In genomic region chr4:134583513-134583912, GRCm38 (mm10) we compare ENCODE assay signal across 9 mouse cellular contexts. TPM values are rescaled to one million over a fixed set of nuclear protein-coding genes. Genes with fewer than 3 reads are reported as not detected.
A peak's percentile ranks its signal among the peaks of the same experiment; 100 is the strongest.
DNase-seq lines count a peak whose midpoint lies in the region; ATAC-seq and TF ChIP-seq lines count a peak whose summit lies in the region.
"Had no signal": no experiment of that assay in that cellular context is flagged by ENCODE, and none has a peak within 500 bp of the region (broad histone marks: within the 10 kb centered on the region; RNA-seq: fewer than 3 reads in every experiment).

No protein-coding gene starts in this region.

- H3K27ac ChIP-seq in intestine, embryonic 14.5 days (ENCODE audit: low read depth) = no peak overlapping the region
- H3K27ac ChIP-seq in intestine, embryonic 16.5 days (ENCODE audit: low read length) = no peak overlapping the region
- H3K27ac ChIP-seq in CH12.LX (ENCODE audit: insufficient read depth, low read depth) = no peak overlapping the region
- H3K27ac ChIP-seq in forebrain, embryonic 14.5 days (ENCODE audit: low read depth, low read length) = no peak overlapping the region

- H3K27me3 ChIP-seq in intestine, embryonic 14.5 days (replicated peaks; ENCODE audit: control insufficient read depth, insufficient read depth, low read length) = no peaks in the 10 kb centered on the region
- H3K27me3 ChIP-seq in intestine, embryonic 16.5 days (replicated peaks; ENCODE audit: control insufficient read depth, insufficient read depth, low read length) = no peaks in the 10 kb centered on the region
- H3K27me3 ChIP-seq in CH12.LX (replicated peaks) = no peaks in the 10 kb centered on the region
- no peaks in the 10 kb centered on the region for H3K27me3 ChIP-seq in forebrain, embryonic 14.5 days (replicated peaks; ENCODE audit: control insufficient read depth, insufficient read depth, low read length)

- H3K79me2 ChIP-seq in CH12.LX (replicated peaks; ENCODE audit: control insufficient read depth, extremely low read depth, insufficient read depth, poor library complexity, severe bottlenecking) = no peaks in the 10 kb centered on the region

- H3K4me1 ChIP-seq in intestine, embryonic 14.5 days (replicated peaks; ENCODE audit: control insufficient read depth, insufficient read depth, low read length) = peaks cover 14% of the 10 kb centered on the region
- H3K4me1 ChIP-seq in intestine, embryonic 16.5 days (ENCODE audit: control insufficient read depth, insufficient read depth, low read length) = peaks cover 12% of the 10 kb centered on the region
- peaks cover 20 to 55% of the 10 kb centered on the region in 2 experiments for H3K4me1 ChIP-seq in CH12.LX (ENCODE audit: control insufficient read depth in 1 of 2, insufficient read depth in 2 of 2)
- H3K4me1 ChIP-seq in forebrain, embryonic 14.5 days (ENCODE audit: control insufficient read depth, insufficient read depth, low read length) = peaks cover 15% of the 10 kb centered on the region

- H3K4me3 ChIP-seq in intestine, embryonic 14.5 days (ENCODE audit: low read depth, low read length) = no peak overlapping the region
- H3K4me3 ChIP-seq in intestine, embryonic 16.5 days (ENCODE audit: low read length) = no peak overlapping the region
- no peak overlapping the region for H3K4me3 ChIP-seq in CH12.LX (replicated peaks in 1 of 3; ENCODE audit: low read depth in 2 of 3, low read length in 2 of 3, poor library complexity in 1 of 3)
- H3K4me3 ChIP-seq in forebrain, embryonic 14.5 days (ENCODE audit: low read depth, low read length) = no peak overlapping the region

- no peak overlapping the region for H3K4me2 ChIP-seq in intestine, embryonic 14.5 days (ENCODE audit: low read length)
- H3K4me2 ChIP-seq in intestine, embryonic 16.5 days (ENCODE audit: low read depth, low read length) = no peak overlapping the region
- no peak overlapping the region for H3K4me2 ChIP-seq in CH12.LX (ENCODE audit: insufficient read depth, low read depth, poor library complexity, severe bottlenecking)
- H3K4me2 ChIP-seq in forebrain, embryonic 14.5 days (ENCODE audit: low read length) = no peak overlapping the region

- H3K36me3 ChIP-seq in intestine, embryonic 14.5 days (ENCODE audit: control insufficient read depth, insufficient read depth, low read length) = no peaks in the 10 kb centered on the region
- no peaks in the 10 kb centered on the region for H3K36me3 ChIP-seq in intestine, embryonic 16.5 days (ENCODE audit: control insufficient read depth, insufficient read depth, low read length)
- H3K36me3 ChIP-seq in CH12.LX (replicated peaks in 1 of 2; ENCODE audit: control insufficient read depth in 1 of 2, insufficient read depth in 1 of 2, low read length in 1 of 2) = no peaks in the 10 kb centered on the region
- no peaks in the 10 kb centered on the region for H3K36me3 ChIP-seq in forebrain, embryonic 14.5 days (ENCODE audit: control insufficient read depth, insufficient read depth, low read length)

- intact Hi-C loops in gastrocnemius, postnatal 36 days (cut with DNase I) = loop anchor here (5.0 kb wide), 1 partner anchor 129 kb away; no protein-coding TSS in a partner anchor
- intact Hi-C loops in left cerebral cortex, postnatal 4 days (cut with DNase I) = no loop called here

- WGBS in intestine, embryonic 14.5 days = 65% methylated on average over 3 of the region's 3 CpGs
- 73% methylated on average over 3 of the region's 3 CpGs for WGBS in intestine, embryonic 16.5 days
- WGBS in forebrain, embryonic 14.5 days = 80% methylated on average over 3 of the region's 3 CpGs

- peak; percentile 26 for TF ChIP-seq RAD21 in CH12.LX (IDR thresholded peaks at IDR 0.05; ENCODE audit: low read depth, low read length)

- peak in 1 of 2 experiments; percentile 60; a peak in 3 of 4 replicates for TF ChIP-seq CTCF in CH12.LX (conservative IDR thresholded peaks at IDR 0.05 in 1 of 2, IDR thresholded peaks at IDR 0.05 in 1 of 2; ENCODE audit: low read depth in 2 of 2, low read length in 2 of 2)
- peak; percentile 39; the same call in 1 of the 2 replicates for TF ChIP-seq CTCF in brain, embryonic 14.5 days (IDR thresholded peaks at IDR 0.05; ENCODE audit: borderline replicate concordance, extremely low read depth, insufficient read depth, insufficient read length)

- no peak overlapping the region for H3K9ac ChIP-seq in intestine, embryonic 14.5 days (ENCODE audit: low read length)
- H3K9ac ChIP-seq in intestine, embryonic 16.5 days (ENCODE audit: low read depth, low read length) = no peak overlapping the region
- H3K9ac ChIP-seq in CH12.LX (ENCODE audit: insufficient read depth, low read depth) = no peak overlapping the region
- no peak overlapping the region for H3K9ac ChIP-seq in forebrain, embryonic 14.5 days (ENCODE audit: low read length)

- peak; percentile 67 for DNase-seq in intestine, embryonic 14.5 days (ENCODE audit: low spot score)
- no peak for DNase-seq in CH12.LX (ENCODE audit: extremely low read depth)
- no peak for DNase-seq in brain, embryonic 14.5 days (ENCODE audit: low read depth)
- DNase-seq in forebrain, embryonic 14.5 days (ENCODE audit: low spot score) = no peak
- no peak for DNase-seq in gastrocnemius, postnatal 36 days
- no peak for DNase-seq in left cerebral cortex, postnatal 4 days

- H3K9me3 ChIP-seq in intestine, embryonic 14.5 days (ENCODE audit: control insufficient read depth, low read length) = no peaks in the 10 kb centered on the region
- H3K9me3 ChIP-seq in intestine, embryonic 16.5 days (ENCODE audit: control insufficient read depth, low read length) = no peaks in the 10 kb centered on the region
- no peaks in the 10 kb centered on the region for H3K9me3 ChIP-seq in CH12.LX (replicated peaks; ENCODE audit: low read length)
- H3K9me3 ChIP-seq in forebrain, embryonic 14.5 days (replicated peaks; ENCODE audit: control insufficient read depth, low read length) = no peaks in the 10 kb centered on the region

- in situ Hi-C loops in CH12.LX (cut with MboI; ENCODE audit: low pct_ligation_motif_present, low pct_unique_long_range_greater_than_20kb, low sequenced_read_pairs) = loop anchor here (5.0 kb wide), 1 partner anchor 129 kb away; no protein-coding TSS in a partner anchor

- no peak for TF ChIP-seq EP300 in CH12.LX (IDR thresholded peaks at IDR 0.05; ENCODE audit: low read length)

- dilution Hi-C loops in CH12.LX (cut with MboI; ENCODE audit: extremely low pct_ligation_motif_present, extremely low pct_unique_long_range_greater_than_20kb, low sequenced_read_pairs) = no loop called here

- no peak for TF ChIP-seq POLR2A in CH12.LX (IDR thresholded peaks at IDR 0.05; ENCODE audit: low read depth, low read length)
- no peak for TF ChIP-seq POLR2A in brain, embryonic 14.5 days (IDR thresholded peaks at IDR 0.05; ENCODE audit: borderline replicate concordance, extremely low read depth, insufficient read depth, insufficient read length, poor library complexity, severe bottlenecking)

- ATAC-seq in intestine, embryonic 14.5 days (replicated peaks; ENCODE audit: low FRiP score, low TSS enrichment, low read depth) = no peak
- no peak for ATAC-seq in intestine, embryonic 16.5 days
- ATAC-seq in megakaryocyte-erythroid progenitor cell, adult 5-6 weeks (replicated peaks; ENCODE audit: low FRiP score, low TSS enrichment, poor library complexity, severe bottlenecking) = peak; percentile 67
- no peak for ATAC-seq in forebrain, embryonic 14.5 days
- ATAC-seq: activated CD4-positive, CD25-positive, alpha-beta regulatory T cell, adult 4 months had no signal

TF ChIP-seq in CH12.LX, 34 proteins besides CTCF, POLR2A, EP300 and RAD21:
- TF ChIP-seq CHD1 (IDR thresholded peaks at IDR 0.05; ENCODE audit: low read depth, low read length) (no peak), TCF12 (IDR thresholded peaks at IDR 0.05; ENCODE audit: low read depth, low read length) (no peak), SMC3 (IDR thresholded peaks at IDR 0.05; ENCODE audit: low read depth, low read length) (peak; percentile 68), GABPA (IDR thresholded peaks at IDR 0.05; ENCODE audit: insufficient replicate concordance, low read depth, low read length) (no peak), MXI1 (IDR thresholded peaks at IDR 0.05; ENCODE audit: low read depth, low read length) (no peak), JUND (conservative IDR thresholded peaks at IDR 0.05; ENCODE audit: low read depth, low read length) (no peak), RCOR1 (conservative IDR thresholded peaks at IDR 0.05; ENCODE audit: low read depth, low read length) (no peak), POLR2AphosphoS2 (IDR thresholded peaks at IDR 0.05; ENCODE audit: low read depth, low read length) (no peak), MAZ (IDR thresholded peaks at IDR 0.05; ENCODE audit: low read depth, low read length) (no peak)

RNA-seq across cellular contexts. Expression of gene Selenon, which starts 31.5 kb away (rescaled TPM):
- polyA plus RNA-seq in intestine, embryonic 14.5 days (2014; fragmentation: Nextera tagmentation; extraction: Ambion mirVana) = 14.7 and 15.6 TPM in 2 replicates
- 4.7 and 5.5 TPM in 2 replicates for polyA plus RNA-seq in intestine, embryonic 16.5 days (2015; fragmentation: Nextera tagmentation; extraction: Ambion mirVana)
- total RNA-seq in CH12.LX (2012; rRNA removed) = 0.38 and 0.64 TPM in 2 replicates
- 0.24 and 0.27 TPM in 2 replicates for total RNA-seq in CH12.LX (2014; rRNA removed)
- 0.65 and 1.0 TPM in 2 replicates for polyA plus RNA-seq in CH12.LX (2012; ENCODE audit: insufficient read length, low read depth)
- 46.3 and 55.6 TPM in 2 replicates for polyA plus RNA-seq in brain, embryonic 14.5 days (2012; rRNA removed)
- total RNA-seq in megakaryocyte-erythroid progenitor cell, adult 5-6 weeks (2014; fragmentation: Nextera tagmentation) = 17.7 and 18.4 TPM in 2 replicates
- 1.6 and 3.6 TPM in 2 replicates for total RNA-seq in megakaryocyte-erythroid progenitor cell, adult 5-6 weeks (2017)
- 10.2 and 12.4 TPM in 2 replicates for polyA plus RNA-seq in forebrain, embryonic 14.5 days (2014; fragmentation: Nextera tagmentation; extraction: Ambion mirVana)
- 1 to 10 TPM; 4.9 to 6.1 TPM for total RNA-seq in gastrocnemius, postnatal 36 days (2021)
- total RNA-seq in left cerebral cortex, postnatal 4 days (2021) = 10 to 100 TPM; 30.2 to 30.4 TPM

RNA-seq across cellular contexts. Expression of gene Mtfr1l, which starts 48.3 kb away (rescaled TPM):
- 109 and 117 TPM in 2 replicates for polyA plus RNA-seq in intestine, embryonic 14.5 days (2014; fragmentation: Nextera tagmentation; extraction: Ambion mirVana)
- 97.1 and 97.5 TPM in 2 replicates for polyA plus RNA-seq in intestine, embryonic 16.5 days (2015; fragmentation: Nextera tagmentation; extraction: Ambion mirVana)
- 16.2 and 19.5 TPM in 2 replicates for total RNA-seq in CH12.LX (2012; rRNA removed)
- 27.8 and 34.0 TPM in 2 replicates for total RNA-seq in CH12.LX (2014; rRNA removed)
- 33.2 and 36.5 TPM in 2 replicates for polyA plus RNA-seq in CH12.LX (2012; ENCODE audit: insufficient read length, low read depth)
- polyA plus RNA-seq in brain, embryonic 14.5 days (2012; rRNA removed) = 152 and 168 TPM in 2 replicates
- 76.1 and 80.1 TPM in 2 replicates for total RNA-seq in megakaryocyte-erythroid progenitor cell, adult 5-6 weeks (2014; fragmentation: Nextera tagmentation)
- 41.5 and 67.4 TPM in 2 replicates for total RNA-seq in megakaryocyte-erythroid progenitor cell, adult 5-6 weeks (2017)
- 177 and 185 TPM in 2 replicates for polyA plus RNA-seq in forebrain, embryonic 14.5 days (2014; fragmentation: Nextera tagmentation; extraction: Ambion mirVana)
- 100 to 1,000 TPM; 124 to 130 TPM for total RNA-seq in gastrocnemius, postnatal 36 days (2021)
- 100 to 1,000 TPM in 1 of 2 experiments, 10 to 100 TPM in 1; 99.4 to 102 TPM for total RNA-seq in left cerebral cortex, postnatal 4 days (2021)
